Mouse (Mus musculus): ENCODE measurements around the gene Cel.

GRCm38 (mm10) chr2:28603542-28603941 is 40.3 kb upstream of the Cel start:
- no peak for TF ChIP-seq ZNF384 (IDR thresholded peaks at IDR 0.05; ENCODE audit: low read depth, low read length)
- TF ChIP-seq UBTF (IDR thresholded peaks at IDR 0.05; ENCODE audit: low read depth, low read length) = no peak
- no peak for TF ChIP-seq MAFK (IDR thresholded peaks at IDR 0.05; ENCODE audit: insufficient replicate concordance, low read length)
- TF ChIP-seq CTCF (conservative IDR thresholded peaks at IDR 0.05 in 1 of 2, IDR thresholded peaks at IDR 0.05 in 1 of 2; ENCODE audit: low read depth in 2 of 2, low read length in 2 of 2) = no peak
- no peak for TF ChIP-seq MAX (IDR thresholded peaks at IDR 0.05; ENCODE audit: low read length)
- TF ChIP-seq MAZ (IDR thresholded peaks at IDR 0.05; ENCODE audit: low read depth, low read length) = no peak
- TF ChIP-seq RCOR1 (conservative IDR thresholded peaks at IDR 0.05; ENCODE audit: low read depth, low read length) = no peak

Measured in CH12.LX (cell line).